Mouse (Mus musculus): ENCODE data around the gene Dtnb.
"Not testable (repeated sequence)": the region's sequence is repeated elsewhere in the genome, so short reads cannot be mapped to it uniquely, and the experiment has no call there.

Gene Dtnb

GRCm38 (mm10) chr12:3660985-3661635, 88.9 kb downstream of the Dtnb start:
- DNase-seq (ENCODE audit: low read depth, low spot score), result peak; percentile 41

- no peak for DNase-seq (ENCODE audit: low read depth, low spot score)
These were observed 90.5 kb downstream of the Dtnb start for GRCm38 (mm10) chr12:3662660-3663059.

DNA sequence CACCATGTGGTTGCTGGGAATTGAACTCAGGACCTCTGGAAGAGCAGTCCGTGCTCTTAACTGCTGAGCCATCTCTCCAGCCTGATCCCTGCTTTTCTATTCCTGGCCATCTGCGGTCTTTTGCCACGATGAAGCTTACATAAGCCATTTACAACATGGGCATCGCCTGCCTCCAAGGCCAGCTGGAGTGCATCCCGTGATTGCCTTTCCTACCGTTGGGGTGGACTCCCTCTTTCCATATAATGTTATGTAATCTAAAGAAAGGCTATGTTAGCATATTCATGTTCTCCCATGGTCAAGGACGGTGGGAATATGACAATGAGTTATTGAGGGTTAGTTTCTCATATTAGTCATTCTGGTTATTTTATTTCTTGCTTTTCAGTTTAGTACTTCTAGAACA, 91.2 kb downstream of the Dtnb start:
- DNase-seq (ENCODE audit: low read depth, low spot score), result no peak

GRCm38 (mm10) chr12:3669971-3670381, 97.8 kb downstream of the Dtnb start:
- peak; percentile 13 for DNase-seq (ENCODE audit: low read depth, low spot score)

DNA sequence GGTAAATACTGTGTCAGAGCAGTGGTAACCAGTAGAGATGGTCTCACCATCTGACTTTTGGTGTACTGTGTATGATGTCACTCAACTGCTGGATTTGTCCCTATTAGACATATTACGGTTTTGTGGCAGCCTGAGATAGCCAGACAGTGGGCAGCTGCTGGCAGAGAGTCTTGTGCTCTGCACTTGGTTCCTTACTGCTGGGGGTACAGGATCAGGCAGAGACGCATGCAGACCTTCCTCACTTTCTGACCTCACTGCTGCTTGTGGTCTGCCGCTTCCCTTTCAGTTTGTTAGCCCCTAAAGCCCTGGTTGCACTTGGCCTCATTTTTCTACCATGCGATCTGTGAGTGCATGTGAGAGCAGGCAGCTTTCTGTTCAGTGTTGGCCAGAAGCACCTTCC, 98.9 kb downstream of the Dtnb start:
- DNase-seq (ENCODE audit: low read depth, low spot score), result no peak

GRCm38 (mm10) chr12:3672786-3673185, 100.6 kb downstream of the Dtnb start:
- no peak for DNase-seq (ENCODE audit: low read depth, low spot score)

- DNase-seq (ENCODE audit: low read depth, low spot score), result no peak
These were observed 101.7 kb downstream of the Dtnb start for GRCm38 (mm10) chr12:3673886-3674285.

DNA sequence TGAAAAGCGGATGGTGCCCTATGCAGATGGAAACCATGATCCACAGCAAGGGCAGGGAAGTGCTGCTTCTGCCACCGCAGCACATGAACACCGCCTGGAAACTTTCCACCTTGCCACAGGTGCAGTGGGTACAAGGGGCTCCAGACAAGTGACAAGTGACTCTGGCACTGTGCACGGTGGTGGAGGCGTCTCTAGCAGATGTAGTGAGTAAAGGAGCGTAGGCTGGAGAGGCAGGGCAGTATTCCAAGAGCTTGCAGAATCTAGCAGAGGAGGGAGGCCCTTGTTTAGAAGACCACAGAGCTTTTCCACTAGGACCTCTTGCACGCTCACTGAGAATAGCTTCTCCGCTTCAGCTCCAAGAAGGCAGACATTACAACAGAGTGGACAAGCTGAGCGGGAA, 102.7 kb downstream of the Dtnb start:
- DNase-seq (ENCODE audit: low read depth, low spot score), result no peak

- DNase-seq (ENCODE audit: low read depth, low spot score), result no peak
These were observed 108.5 kb downstream of the Dtnb start for GRCm38 (mm10) chr12:3680721-3681120.

DNA sequence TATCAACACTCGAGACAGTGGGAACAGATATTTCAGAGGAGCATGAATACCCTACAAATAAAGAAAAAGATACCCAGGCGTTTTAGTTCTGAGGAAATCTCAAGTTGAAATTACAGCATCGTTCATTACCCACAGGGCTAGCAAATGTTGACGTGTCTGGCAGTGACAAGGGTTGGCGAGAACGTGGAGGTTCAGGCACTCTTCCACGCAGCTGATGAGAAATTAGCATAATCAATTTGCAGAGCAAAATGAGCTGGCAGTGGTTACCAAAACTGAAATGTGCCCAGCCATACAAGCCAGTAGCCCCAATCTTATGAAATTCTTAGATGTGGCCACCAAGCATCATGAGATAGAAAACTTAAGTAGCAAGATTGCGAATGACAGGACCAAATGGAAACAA, 110.9 kb downstream of the Dtnb start:
- DNase-seq (ENCODE audit: low read depth, low spot score), result no peak

- peak; percentile 14 for DNase-seq (ENCODE audit: low read depth, low spot score)
These were observed 114.3 kb downstream of the Dtnb start for GRCm38 (mm10) chr12:3686419-3686940.

DNA sequence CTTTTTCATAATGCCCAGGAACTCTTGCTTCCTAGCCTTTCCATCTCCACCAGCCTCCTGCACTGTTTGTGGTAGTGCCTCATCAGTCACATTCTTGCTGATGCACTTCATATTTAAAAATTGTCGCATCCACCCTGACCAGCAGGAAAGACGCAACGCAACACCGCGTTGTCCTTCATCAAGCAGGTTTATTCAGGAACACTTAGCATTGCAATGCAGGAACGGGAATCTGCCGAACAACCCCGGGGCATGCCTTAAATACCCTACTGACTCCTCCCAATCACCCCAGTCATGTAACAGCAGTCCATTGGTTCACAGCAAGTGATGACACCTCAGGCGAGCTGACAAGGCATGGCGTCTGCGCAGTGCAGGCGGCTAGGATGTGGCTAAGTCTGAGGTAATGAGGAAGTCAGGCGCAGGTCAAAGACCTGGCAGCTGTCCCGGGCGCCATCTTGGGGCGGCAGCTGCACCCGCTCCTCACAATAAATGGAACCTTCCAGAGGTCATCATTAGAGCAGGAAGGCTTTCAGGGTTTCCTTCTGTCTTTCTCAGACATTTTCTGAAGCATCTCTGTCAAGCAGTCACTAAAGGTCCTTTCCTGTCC, 118.8 kb downstream of the Dtnb start:
- DNase-seq (ENCODE audit: low read depth, low spot score), result not testable (repeated sequence)

DNA sequence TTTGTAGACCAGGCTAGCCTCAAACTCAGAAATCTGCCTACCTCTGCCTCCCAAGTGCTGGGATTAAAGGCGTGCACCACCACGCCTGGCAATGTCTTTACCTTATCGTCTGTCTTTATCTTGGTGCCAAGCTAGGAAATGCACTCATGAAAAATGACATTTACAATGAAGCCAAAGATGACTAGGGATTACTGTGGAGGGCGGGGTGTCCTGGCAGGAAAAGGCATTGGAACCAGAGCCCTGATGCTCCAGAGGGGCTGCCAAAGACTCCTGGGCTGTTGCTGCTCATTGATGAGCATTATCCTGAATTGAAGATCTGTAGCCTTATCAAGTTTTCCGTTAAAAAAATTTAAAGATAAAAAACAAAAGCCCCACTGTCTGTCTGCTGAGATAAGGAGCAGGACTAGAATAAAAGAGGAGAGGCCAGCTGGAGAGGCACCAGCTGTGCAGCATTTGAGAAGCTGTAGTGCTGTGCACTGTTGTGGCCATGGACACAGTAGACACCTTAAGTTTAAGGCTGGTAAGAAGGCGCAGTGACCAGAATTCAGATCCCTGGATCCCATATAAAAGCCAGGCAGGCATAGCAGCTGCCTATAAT, 120.7 kb downstream of the Dtnb start:
- no peak for DNase-seq (ENCODE audit: low read depth, low spot score)

DNA sequence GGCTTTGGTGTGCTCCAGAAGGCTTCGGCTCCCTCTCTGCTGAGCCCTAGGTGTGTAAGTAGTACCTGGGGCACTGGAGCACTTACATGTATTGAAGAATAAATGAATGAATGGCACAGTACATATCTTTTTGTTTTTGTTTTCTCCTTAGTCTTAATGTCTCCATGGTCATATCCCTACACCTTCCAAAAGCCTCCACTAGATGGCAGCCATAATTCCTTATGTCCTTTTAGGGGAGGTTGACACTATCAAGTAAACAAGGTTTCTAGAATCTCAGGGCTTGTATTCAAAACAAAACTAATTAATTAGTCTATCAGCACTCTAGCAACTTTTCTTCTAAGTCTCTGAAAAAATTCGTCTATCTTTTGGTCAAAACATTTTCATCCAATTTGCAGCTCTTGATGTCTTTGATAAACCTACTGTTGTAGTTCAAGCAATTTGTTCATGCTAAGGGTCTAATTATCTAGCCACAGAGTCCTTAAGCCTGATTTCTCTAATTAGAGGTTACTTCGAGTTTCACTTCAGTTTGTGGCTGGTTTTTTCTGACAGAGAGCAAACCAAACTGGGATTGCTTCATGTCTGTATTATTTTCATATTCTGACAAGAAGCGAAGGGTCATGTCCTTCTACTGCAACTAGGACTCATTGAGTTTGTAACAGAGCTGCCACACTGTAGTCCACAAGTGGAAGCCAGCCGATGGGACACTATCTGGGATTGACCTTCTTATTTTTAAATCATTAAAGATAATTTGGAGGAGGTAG, 123.7 kb downstream of the Dtnb start:
- peak; percentile 46 for DNase-seq (ENCODE audit: low read depth, low spot score)

DNA sequence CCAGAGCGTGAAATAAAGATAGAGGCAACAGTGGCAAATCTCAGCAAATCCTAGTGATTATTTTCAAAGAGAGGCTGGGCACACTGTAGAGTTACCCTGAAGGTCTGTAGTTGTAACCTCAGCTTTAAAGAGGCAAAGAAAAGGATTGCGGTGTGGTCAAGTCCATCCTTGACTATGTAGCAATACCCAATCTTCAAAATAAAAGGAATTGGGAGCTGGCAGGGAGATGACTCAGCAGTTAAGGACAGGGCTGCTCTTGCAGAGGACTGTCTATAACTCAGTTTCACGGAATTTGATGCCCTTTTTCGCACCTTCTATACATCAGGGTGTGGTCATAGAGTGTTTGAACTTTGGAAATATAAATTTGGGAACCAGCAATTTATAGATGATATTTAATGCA, 128.3 kb downstream of the Dtnb start:
- no peak for DNase-seq (ENCODE audit: low read depth, low spot score)

- no peak for DNase-seq (ENCODE audit: low read depth, low spot score)
These were observed 130.7 kb downstream of the Dtnb start for GRCm38 (mm10) chr12:3702903-3703302.

DNA sequence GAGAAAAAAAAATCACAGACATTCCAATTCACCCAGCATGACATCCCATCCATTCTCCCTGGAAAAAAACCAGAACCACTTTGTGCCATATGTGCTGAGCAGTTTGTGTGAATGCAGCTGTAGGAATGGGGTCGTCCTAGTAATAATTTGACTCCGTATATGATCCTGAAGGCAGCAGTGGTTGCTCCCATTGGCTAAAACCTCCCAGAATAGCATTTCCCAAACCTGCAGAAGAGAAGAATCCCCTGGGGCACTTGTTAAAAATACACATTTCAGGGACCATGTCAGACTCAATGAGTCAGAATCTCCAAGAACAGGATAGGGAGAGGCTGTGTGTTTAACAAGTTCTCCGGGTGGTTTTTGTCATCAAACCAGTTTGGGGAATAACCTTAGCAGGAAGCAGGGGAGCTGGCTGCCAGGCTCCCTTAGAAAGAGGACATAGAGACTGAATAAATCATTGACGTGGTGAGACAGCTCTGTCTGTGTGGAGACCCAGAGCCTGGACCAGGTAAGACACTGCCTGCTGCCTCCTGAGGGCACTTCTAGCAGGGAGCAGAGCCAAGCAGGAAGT, 147.1 kb downstream of the Dtnb start:
- no peak for DNase-seq (ENCODE audit: low read depth, low spot score)

DNA sequence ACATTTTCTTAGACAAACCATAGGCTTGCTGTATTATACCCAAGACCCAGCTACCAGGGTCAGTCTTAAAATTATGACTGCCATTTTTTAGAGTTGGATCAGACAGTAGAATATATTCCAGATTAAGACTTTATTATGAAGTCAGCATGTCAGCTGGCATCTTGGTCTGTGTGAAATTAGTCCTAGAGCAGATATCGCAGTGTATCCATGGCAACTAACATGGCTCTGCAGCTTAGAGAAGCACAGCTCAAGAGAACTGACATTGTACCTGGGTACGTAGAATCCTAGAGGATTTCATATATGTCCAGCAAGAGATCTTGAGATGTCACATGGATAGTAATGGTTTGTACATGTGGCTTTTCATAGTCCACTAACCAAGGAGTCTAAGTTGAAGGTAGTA, 148.3 kb downstream of the Dtnb start:
- no peak for DNase-seq (ENCODE audit: low read depth, low spot score)

- DNase-seq (ENCODE audit: low read depth, low spot score), result no peak
These were observed 151.6 kb downstream of the Dtnb start for GRCm38 (mm10) chr12:3723762-3724161.

DNA sequence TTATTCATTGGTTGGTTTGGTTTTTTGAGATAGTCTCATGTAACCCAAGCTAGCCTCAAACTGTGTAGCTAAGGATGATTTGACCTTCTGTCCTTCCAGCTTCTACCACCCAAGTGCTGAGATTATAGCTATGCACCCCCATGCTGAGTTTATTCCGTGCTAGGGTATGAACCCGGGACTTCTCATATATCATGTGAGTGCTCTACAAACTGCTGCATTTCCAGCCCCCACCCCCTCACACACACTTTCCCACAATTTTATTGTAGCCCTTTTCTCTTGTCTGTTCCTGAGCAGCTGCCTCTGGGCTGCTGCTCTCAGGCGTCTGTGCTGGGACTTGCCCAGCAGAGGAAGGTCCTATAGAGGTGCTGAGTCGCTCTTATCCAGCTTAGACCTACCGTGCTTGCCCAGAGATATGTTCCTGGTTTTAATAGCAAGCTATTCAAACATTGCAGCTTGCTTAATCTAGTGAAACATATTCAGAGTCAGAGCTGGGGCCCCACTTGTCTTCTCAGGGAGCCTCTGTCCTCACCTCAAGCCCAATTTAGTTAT, 152.7 kb downstream of the Dtnb start:
- no peak for DNase-seq (ENCODE audit: low read depth, low spot score)

GRCm38 (mm10) chr12:3729521-3730075, 157.4 kb downstream of the Dtnb start:
- peak; percentile 13 for DNase-seq (ENCODE audit: low read depth, low spot score)
